Mouse (Mus musculus) bone marrow macrophage, adult 2 months (primary cell): ENCODE measurements at regions not wholly inside any gene's neighbourhood (a gene's known extent, or its start where the extent isn't known, plus 50 kb on each side); places are given as distances from the start of the nearest gene placed in this dataset.

Experiments used
- CTCF ChIP-seq: IDR thresholded peaks from 2 replicates; pipeline ENCODE4 v1.5.1; 2012; ENCODE audit warnings: low read depth, mild to moderate bottlenecking, low read length, moderate library complexity
- POLR2A ChIP-seq: IDR thresholded peaks from 2 replicates; pipeline ENCODE4 v1.6.1; 2012; ENCODE audit warnings: mild to moderate bottlenecking, low read depth, low read length, borderline replicate concordance

DNA sequence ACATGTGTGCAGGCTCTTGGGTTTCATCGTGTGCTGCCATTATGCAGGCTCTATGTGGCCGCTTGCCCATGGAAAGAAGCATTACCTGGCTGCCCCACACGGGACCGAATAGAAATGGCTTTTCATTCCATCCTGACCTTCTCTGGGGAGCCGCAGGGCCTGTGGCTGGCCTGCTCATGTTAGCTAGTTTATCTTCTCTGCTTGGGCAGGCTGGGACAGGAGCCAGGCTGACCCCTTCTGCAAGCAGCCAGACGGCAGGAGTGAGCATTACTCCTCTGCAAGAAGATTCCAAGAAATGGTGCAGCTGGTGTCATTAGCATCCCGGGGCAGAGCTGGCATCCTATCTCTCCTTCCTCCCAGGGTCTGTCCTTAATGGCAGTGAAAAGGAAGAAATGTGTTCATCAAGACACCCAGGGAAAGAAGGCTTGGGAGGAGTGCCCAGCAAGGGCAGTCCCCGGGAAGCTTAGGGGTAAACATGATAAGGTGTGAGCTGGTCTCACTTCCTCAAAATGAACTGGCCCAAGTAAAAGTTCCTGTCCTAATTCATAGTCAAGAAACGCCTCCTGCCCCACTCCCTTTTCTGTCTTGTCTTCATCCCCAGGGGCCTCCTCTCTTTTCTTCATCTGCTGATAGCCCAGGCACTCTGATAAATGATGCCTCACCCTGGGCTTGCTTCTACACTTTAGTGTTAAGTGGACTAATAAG is 178.9 kb upstream of the Myt1l start:
- TF ChIP-seq CTCF (no peak), POLR2A (no peak)
